Mouse (Mus musculus): Measurements from ENCODE around the gene Slc27a2.

Slc27a2 gene

DNA sequence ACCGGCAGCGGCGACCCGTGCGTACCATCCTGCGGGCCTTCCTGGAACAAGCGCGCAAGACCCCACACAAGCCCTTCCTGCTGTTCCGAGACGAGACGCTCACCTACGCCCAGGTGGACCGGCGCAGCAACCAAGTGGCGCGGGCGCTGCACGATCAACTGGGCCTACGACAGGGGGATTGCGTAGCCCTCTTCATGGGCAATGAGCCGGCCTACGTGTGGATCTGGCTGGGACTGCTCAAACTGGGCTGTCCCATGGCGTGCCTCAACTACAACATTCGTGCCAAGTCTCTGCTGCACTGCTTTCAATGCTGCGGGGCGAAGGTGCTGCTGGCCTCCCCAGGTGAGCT, 1.1 kb downstream of the Slc27a2 start:
- CTCF ChIA-PET, result no interaction called here

GRCm38 (mm10) chr2:126555533-126555932, 3.3 kb downstream of the Slc27a2 start:
- CTCF ChIA-PET, result no interaction called here

GRCm38 (mm10) chr2:126560094-126560493, 7.9 kb downstream of the Slc27a2 start:
- CTCF ChIA-PET, result no interaction called here

GRCm38 (mm10) chr2:126563411-126564105, 11.4 kb downstream of the Slc27a2 start:
- CTCF ChIA-PET, result no interaction called here

DNA sequence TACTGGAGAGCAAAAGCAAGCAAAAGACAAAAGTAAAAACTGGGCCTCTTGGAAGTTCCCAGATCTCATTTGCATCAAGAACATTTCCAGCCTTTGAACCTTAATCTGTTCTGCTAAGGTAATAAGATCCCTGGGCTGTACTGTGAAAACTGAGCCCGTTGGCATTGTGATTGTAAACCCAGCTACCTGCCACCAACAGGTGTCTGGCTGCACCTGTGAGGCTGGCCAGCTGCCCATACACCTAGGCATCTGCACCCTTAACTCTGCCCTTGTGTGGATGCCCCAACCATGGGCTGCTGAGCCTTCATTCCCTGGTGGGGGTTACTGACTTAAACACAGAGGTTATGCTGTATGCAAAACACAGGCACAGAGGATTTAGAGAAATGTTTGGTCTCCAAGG, 20.0 kb downstream of the Slc27a2 start:
- CTCF ChIA-PET, result no interaction called here

GRCm38 (mm10) chr2:126572747-126573146, 20.5 kb downstream of the Slc27a2 start:
- CTCF ChIA-PET, result no interaction called here

- CTCF ChIA-PET, result no interaction called here
Measured at GRCm38 (mm10) chr2:126575391-126576176, 23.4 kb downstream of the Slc27a2 start.

GRCm38 (mm10) chr2:126577362-126577761, 25.2 kb downstream of the Slc27a2 start:
- CTCF ChIA-PET, result no interaction called here

DNA sequence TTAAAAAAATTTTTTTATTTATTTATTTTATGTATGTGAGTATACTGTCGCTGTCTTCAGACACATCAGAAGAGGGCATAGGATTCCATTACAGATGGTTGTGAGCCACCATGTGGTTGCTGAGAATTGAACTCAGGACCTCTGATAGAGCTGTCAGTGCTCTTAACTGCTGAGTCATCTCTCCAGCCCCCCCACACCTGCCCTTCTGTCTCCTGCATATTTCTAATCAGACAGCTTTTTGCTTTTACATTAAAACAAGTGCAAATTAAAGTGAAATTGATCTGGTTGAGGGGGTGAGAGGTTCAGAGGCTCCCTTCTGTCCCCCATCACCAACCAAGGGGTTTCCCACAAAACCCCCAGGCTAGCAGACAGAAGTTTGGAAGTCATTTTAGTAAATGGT, 27.1 kb downstream of the Slc27a2 start:
- CTCF ChIA-PET, result no interaction called here

DNA sequence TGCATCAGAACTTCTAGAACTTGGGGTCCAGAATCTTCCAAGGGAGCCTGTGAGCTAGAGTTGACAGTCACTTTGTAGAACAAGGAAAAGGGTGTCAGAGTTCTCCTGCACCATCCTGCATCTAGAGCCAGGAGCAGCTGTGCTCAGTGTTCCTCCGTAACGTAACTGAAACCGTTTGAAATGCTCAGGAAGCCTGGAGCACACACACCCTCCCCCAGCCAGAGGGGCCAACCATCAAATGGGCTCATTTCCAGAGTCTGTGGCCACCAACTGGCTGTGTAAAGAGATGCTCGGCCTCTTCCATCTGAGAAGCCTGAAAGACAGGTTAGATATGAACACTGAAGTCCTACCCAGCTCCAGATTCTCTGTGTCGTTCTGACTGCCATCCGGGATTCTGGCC, 31.8 kb downstream of the Slc27a2 start:
- CTCF ChIA-PET, result interaction anchor here (0.6 kb wide), 1 partner anchor 43 kb away, joined by 6 read pairs; no protein-coding TSS in a partner anchor

DNA sequence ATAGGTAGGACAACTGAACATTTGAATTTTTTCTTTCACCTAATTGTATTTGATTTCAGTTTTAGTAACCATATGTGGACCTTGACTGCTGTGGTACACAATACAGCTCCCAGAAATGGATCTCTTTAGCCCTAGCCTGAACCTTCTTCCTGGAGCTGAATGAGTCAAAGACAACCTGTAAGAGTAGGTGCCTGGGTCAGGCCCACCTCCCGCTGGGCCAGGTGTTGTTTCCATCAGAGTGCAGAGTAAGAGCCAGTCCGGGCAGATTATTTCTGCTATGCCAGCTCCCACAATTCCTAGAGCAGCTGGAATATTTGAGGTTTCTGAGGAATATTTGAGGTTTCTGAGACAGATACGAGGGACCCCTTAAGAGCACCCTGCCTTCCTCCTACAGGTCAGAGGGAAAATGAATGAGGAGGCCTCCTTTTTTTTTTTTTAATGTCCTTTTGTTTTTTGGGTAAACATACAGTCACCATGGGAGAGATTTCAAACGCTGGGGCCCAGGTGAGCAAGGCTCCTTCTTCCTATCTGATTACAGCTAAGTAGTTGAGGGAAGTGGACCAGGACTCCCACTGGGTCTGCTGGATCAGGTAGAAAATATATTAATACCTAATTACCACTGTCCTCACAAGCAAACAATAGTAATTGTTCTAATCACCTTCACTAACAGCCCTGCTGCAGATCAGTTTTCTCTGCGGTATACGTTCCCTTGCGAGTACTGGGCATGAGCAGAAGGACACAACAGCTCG, 32.6 kb downstream of the Slc27a2 start:
- CTCF ChIA-PET, result interaction anchor here (0.6 kb wide), 1 partner anchor 42 kb away, joined by 6 read pairs; no protein-coding TSS in a partner anchor

GRCm38 (mm10) chr2:126587468-126587867, 35.3 kb downstream of the Slc27a2 start:
- CTCF ChIA-PET, result no interaction called here

- CTCF ChIA-PET, result no interaction called here
Measured at GRCm38 (mm10) chr2:126591304-126591703, 39.1 kb downstream of the Slc27a2 start.

GRCm38 (mm10) chr2:126593831-126594610, 41.8 kb downstream of the Slc27a2 start:
- CTCF ChIA-PET, result interaction anchor here (0.6 kb wide), 1 partner anchor 28 kb away, joined by 4 read pairs; no protein-coding TSS in a partner anchor

DNA sequence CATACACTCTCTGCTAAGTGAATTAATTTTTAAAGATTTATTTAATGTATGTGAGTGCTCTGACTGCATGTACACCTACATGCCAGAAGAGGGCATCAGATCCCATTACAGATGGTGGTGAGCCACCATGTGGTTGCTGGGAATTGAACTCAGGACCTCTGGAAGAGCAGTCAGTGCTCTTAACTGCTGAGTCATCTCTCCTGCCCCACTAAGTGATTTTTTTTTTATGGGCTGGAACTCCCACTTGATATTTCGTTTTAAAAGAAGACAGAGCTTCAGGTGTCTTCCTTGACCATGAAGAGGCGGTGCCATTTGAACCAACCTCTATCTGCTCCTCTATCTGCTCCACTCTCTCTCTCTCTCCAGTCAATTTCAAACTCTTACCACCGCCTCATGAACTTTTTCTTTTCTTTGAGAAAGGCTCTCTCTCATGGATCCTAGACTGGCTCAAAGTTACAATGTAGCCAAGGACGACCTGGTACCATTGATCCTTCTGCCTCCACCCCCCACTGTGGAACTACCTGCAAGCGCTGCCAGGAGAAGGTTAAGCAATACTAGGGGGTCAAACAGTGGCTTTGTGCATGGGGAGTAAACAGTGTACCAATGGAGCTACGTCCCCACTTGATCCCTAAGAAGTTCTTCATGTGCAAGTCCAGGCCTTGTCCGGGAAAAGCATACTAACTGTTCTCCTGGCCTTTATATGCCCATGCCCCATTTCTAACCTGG, 44.3 kb downstream of the Slc27a2 start:
- CTCF ChIA-PET, result no interaction called here

GRCm38 (mm10) chr2:126597279-126598241, 45.4 kb downstream of the Slc27a2 start:
- CTCF ChIA-PET, result interaction anchor here (0.7 to 2.9 kb wide), 2 partner anchors 40 to 409 kb away, joined by 3 to 12 read pairs; no protein-coding TSS in a partner anchor

DNA sequence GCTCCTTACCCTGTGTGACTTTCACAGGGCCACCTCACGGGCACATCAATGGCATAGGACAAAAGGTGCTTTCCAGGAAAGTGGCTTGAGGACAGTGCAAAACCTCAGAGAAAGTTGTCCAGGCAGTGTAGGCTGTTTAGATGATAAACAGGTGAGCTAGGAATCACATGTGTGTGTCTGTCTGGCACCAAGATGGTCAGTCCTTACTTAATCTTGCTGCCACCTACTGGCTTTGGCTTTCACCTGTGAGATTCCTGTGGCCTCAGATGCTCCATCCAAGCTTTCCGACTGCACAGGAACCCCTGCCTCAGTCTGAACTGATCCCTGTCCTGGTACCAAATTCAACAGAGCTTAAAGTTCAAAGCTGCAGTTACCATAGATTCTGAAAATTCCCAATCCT, 46.2 kb downstream of the Slc27a2 start:
- CTCF ChIA-PET, result interaction anchor here (0.7 to 2.9 kb wide), 2 partner anchors 39 to 408 kb away, joined by 3 to 12 read pairs; no protein-coding TSS in a partner anchor

DNA sequence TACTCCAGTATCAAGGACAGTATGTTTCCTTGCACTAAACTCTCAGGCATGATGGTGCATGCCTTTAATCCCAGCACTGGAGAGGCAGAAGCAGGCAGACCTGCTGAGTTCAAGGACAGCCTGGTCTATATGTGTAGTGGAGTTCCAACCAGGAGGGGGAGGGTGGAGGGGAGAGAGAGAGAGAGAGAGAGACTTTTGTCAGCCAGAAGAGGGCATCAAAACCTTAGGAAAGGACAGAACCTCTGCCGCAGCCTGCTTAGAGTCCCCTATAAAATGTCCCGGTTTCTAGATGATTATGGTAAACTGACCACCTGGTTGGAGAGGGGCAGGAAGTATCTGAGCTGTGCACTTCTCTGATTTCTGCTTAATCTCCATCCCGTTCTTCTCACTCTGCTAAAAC, 46.8 kb downstream of the Slc27a2 start:
- CTCF ChIA-PET, result interaction anchor here (0.5 to 2.9 kb wide), 2 partner anchors 38 to 973 kb away, joined by 3 to 12 read pairs; no protein-coding TSS in a partner anchor

- CTCF ChIA-PET, result interaction anchor here (2.9 kb wide), 1 partner anchor 37 kb away, joined by 12 read pairs; no protein-coding TSS in a partner anchor
Measured at GRCm38 (mm10) chr2:126600533-126600932, 48.3 kb downstream of the Slc27a2 start.
